Mouse (Mus musculus): ENCODE measurements around the gene Setdb2.
"Not testable (repeated sequence)": the region's sequence is repeated elsewhere in the genome, so short reads cannot be mapped to it uniquely, and the experiment has no call there.

Setdb2 gene

DNA sequence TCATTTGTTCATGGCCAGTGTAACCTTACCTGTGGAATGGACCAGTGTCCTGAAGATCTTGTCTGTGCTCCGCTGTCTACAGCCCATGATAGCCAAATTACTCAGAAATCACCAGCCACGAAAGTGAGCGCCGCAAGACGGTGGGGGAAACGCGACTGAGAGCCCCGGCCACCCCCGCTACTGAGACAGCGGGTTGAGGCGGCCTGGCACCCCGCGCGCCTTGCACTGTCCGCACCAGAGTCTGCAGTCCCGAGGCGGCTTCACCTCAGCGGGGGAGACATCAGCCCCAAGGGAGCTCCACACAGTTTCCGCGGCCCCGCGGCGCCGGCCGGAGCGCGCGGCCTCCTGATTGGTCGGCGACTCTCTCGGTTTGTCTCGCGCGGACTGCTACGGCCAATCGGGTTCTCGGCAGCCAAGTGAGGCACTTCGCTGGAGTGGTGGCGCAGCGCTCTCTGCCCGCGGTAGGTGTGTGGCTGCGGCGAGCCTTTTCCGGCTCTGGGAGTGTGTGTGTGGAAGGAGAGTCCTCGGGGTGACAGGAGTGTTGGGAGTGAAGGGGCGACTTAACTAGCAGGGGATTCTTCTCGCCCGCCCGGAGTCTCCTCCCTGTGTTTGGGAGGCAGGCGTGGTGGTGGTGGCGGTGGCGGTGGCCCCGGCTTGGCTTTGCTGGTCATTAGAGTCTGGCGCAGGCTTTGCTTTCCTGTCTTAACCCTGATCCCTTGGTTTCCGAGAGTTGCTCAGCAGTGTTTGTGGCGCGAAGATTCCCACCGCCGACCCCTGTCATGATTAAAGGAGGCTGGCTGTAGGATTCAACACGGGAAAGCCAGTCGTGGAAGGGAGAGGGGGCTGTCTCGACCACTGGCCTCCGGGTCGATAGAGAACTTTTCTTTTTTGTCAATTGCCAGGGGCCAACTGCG, at the start of gene Setdb2, which contains the start of gene Cab39l:
Gene Setdb2 (minus strand): TSS at position 327 of the 914 bp plus-strand sequence.
Gene Cab39l (plus strand): TSS at position 415 of the 914 bp plus-strand sequence.
- DNase-seq: peak; percentile 92 to 94

DNA sequence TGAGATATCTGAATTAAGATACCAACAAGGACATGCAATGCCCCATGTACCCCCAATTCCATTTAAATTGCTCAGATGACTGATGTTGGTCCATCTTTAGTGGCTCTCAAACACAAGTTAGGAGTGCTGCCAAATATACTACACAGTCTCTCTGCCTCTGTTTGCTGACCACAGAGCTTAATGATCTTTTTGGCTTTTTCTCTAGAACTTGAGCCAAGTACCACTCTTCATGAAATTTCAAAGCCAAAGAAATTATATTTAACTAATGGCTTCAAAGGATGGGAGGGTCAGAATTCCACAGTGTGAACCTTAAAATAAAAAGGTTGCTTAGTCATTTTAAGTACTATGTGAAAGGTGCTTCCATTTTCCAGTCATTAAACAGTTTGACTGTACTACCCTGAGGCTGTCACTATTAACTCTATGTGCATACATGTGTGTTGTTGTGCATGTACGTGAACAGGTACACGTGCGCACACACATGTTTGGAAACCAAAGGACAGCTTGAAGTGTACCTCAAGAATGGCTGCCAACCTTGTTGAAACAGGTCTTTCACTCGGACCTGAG, 44.6 kb upstream of the Setdb2 start:
- DNase-seq: no peak

DNA sequence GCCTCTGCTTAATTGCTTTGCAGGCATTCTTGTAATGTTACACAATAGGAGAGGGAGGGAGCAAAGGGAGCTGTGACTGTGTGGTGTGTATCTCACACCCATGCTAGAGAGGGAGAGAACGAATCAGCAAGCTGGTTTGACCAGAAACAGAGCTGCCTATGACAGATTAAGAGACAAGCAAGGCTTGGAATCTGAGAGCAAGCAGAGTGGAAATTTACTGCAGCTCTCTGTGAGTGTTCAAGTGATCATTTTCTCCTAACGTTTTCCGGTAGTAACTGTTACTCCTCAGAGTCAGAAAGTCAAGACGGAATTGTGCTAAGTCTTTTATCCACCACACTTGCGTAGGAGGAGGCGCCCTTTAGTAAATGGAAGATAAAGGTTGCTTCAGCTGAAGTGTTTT, 38.0 kb upstream of the Setdb2 start:
- no peak for DNase-seq

DNA sequence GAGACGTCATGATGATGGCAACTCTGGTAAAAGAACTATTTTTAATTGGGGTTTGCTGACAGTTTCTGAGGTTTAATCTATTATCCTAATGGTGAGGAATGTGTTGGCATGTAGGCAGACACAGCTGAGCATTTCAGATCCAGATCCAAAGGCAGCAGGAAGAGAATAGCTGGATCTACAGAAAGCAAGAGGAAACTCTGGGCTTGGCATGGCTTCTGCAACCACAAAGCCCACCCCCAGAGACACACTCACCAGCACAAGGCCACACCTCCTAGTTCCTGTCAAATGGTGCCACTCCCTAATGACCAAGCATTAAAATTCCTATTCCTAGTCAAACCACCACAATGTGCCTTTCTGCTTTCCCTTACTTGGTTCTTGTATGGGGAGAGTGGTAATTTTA, 30.1 kb upstream of the Setdb2 start:
- DNase-seq: no peak

DNA sequence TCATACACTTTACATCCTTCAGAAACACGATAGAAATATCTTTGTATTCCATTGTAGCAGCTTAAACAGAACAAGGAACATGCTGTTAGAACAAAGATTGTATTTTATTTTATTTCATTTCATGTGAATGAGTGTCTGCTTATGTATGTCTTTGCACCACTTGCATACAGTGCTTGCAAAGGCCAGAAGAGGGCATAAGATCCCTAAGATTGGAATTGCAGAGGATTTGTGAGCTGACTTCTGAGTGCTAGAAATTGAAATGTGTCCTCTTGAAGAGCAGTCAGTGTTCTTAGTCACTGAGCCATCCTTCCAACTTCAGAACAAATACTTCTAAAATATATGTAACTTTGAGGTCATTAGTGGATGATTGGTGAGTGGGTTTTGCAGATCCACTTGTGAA, 27.1 kb upstream of the Setdb2 start:
- DNase-seq: no peak

DNA sequence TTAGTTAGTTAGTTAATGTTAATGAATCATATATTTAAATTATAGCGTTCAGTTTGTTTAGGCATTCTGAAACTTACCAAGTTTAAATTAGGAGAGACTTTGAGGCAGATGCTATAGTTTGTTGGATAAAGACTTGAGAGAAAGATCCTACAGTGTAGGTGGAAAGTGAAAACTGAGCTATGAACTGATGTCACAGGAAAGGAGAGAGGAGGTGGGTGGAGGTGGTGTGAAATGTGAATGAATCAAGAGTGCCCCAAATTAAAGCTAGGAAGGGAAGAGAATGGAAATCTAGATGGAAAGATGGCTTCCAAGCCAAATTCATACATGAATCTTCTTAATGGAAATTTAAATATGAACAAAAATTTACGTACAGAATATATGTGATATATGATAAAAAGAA, 25.8 kb upstream of the Setdb2 start:
- DNase-seq: no peak

DNA sequence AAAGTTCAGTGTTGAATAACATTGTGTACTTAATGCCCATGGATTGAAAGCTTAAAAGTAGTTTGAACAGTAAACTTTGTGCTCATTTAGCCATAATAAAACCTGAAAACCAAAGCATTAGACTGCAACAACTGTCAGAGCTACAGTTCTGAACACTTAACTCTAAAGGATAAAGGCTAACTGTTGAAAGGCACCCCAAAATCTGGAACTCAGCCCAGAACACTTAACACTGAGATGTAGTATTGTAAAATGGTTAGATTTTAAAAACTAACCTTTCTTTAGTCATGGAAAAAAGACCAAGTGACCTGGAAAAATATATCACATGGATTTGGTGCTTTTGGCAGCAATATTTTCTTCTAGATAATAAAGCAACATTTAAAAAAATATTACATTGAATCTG, 7.3 kb upstream of the Setdb2 start:
- no peak for DNase-seq

DNA sequence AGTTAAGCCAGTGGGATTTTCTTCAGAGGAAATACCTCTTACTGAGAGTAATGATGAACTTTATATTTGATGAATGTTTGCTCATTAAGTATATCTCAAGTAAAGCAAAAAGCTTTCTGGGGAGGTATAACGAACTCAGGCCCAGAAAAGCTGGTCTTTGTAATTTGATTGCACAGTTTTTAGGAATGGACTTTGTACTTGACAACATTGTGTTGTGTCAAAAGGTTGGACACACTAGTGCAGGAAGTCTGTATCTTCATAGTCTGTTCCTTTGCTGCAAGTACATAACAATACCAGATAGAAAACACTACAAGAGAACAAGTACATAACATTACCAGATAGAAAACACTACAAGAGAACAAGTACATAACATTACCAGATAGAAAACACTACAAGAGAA, 4.7 kb upstream of the Setdb2 start:
- no peak for DNase-seq

DNA sequence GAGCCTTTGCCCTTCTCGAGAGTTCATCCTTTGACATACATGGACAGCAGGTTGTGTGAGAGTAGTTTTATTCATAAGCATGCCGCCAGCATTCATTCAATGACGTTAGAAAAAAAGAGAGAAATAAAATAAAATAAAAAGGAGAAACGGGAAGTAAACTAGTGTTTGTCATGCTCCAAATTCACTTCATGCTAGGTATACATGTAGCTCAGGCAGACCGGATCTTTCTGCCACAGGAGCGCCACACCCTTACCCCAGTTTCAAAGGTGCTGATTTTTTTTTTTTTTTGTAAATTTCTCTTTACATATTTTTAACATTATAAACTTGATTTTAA, 755 bp upstream of the Setdb2 start:
- DNase-seq: no peak

DNA sequence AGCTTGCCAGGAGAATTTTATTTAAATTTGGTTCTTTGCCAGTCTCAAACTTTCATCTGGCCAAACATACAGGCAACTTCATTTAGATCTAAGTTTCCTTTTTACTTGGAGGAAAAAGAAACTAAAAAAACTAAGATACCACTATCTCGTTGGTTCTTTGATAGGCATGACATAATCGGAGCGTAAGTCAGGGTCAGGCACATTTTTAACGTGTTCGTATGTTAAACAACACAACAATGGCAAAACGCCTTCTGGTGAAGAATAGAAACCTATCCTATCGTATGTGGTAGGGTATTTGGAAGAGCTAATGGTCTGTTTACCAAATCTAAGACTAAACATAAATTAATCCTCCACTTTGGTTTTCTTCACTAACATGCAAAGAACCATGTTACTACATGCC, 645 bp downstream of the Setdb2 start:
- no peak for DNase-seq

DNA sequence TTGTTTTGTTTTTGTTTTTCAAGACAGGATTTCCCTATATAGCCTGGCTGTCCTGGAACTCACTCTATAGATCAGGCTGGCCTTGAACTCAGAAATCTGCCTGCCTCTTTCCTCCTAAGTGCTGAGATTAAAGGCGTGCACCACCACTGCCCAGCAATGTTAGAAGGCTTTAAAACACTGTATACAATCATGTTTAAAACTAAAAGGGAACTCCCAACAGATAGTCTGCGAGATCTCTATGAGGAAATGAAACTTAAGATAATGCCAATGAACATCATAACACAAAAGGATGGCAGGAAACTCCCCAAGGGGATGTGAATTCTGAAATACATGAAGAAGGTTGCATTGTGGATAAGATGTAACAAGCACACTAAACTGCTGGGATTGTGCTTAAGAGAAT, 2.2 kb downstream of the Setdb2 start:
- no peak for DNase-seq

DNA sequence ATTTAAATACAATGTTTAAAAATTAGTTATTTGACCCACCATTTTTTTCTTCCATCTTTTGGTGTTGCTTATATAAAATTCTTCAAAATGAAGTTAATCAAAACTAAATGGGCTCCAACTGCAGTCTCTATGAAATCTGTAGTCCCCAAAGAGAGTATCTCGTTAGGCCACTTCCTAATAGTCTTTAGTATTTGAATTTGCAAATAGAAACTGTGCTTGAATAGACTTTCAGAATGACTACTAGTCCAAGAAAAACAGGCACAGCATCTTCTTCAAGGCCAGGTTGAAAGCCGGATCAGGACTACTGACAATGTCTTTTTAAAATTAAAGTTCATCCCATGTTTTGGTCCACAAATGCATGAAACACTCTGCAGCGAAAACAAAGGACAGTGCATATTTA, 3.3 kb downstream of the Setdb2 start:
- DNase-seq: no peak

DNA sequence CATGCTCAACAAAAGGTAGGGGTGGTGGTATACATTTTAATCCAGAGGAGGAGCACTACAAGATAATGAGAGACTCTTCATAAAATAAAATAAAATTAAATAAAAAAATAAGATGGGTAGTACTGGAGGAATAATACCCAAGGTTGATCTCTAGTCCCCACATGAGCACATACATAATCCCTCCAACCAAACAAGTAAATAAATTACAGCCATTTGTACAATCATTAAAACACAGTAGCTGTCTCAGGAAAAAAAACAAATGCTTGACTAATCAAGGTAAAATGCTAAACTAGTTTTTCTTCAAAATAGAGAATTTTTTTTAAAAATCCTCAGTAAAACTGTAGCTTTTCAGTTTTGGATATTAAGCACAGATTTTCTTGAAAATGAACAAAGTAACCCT, 5.5 kb downstream of the Setdb2 start:
- DNase-seq: no peak

DNA sequence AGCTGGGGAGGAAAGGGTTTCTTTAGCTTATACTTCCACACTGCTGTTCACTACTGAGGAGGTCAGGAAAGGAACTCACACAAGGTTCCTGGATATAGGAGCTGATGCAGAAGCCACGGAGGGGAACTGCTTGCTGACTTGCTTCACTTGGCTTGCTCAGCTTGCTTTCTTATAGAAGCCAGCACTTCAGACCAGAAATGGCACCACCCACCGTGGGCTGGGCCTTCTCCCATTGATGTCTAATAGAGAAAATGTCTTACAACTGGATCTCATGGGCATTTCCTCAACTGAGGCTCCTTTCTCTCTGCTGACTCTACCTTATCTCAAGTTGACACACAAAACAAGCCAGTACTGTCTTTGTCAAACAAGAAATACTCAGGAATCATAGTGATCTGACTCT, 6.8 kb downstream of the Setdb2 start:
- DNase-seq: no peak

DNA sequence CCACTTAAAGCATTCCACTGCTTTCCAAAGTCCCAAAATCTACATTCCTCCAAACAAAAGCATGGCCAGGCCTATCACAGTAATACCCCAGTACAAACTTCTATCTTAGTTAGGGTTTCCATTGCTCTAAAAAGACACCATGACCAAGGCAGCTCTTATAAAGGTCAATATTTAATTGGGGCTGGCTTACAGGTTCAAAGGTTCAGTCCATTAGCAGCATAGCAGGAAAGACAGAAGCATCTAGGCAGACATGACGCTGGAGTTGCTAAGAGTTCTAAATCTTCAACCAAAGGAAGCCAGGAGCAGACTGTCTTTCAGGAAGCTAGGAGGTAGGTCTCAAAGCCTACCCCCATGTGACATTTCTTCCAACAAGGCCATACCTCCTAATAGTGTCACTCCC, 10.1 kb downstream of the Setdb2 start:
- DNase-seq: no peak

DNA sequence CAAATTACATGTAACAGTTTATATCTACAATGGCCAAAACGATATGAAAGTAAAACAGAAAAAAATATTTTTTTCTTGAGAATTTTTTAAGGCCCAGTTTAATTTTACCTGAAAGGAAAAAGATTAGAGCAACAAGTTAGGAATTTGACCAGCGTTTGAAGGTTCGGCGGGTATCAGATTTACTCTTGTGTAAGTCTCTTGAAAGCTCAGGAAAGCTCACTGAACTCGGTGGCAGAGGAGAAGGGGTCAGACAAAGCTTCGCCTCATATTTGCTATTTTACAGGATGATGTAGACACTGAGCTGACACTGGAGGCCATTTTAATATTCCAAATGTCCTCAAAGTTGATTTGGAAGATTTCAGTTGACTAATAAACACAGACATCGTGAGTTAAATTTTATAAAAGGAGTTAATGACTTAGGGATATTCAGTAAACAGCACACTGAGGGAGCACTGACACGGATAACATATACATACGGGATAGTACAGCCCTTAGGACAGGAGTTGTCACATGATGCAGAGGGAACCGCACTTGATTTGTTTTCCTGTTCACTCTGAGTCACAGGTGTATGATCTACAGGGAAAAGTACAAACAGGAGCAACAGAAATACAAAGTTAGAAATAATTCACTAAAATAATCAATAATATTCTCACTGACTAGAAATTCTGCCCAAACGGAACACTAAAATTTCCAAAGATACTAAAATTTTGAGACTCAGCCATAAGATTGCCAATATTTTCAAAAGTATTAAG, 17.6 kb downstream of the Setdb2 start:
- no peak for DNase-seq

DNA sequence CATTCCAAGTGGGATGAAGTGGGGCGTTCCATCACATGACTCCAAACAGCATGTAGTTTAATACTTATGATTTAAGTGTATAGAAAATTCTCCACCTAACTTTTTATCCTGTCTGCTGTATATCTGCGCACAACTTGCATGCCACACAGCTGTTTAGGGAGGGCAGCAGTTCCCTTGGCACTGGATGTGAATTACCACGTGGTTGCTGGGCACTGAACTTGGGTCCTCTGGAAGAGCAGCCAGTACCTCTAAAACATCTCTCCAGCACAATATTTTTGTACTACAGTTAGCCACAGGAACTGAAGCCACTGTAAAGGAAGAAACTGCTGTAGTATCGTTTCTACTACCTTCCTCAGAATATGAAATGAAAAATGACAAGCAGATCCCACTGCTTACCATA, 22.5 kb downstream of the Setdb2 start:
- no peak for DNase-seq

DNA sequence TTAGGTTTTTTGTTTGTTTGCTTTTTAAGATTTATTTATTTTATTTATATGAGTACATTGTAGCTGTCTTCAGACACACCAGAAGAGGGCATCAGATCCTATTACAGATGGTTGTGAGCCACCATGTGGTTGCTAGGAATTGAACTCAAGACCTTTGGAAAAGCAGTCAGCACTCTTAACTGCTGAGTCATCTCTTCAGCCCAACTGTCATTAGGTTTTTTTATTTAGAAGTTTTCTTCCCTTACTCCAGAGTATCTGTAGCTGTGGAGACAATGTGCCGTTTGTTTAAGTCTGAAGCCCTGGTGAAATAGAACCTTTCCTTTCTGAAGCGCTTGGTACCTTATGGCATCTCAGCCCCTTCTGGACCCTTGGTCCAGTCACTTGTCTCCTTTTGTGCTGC, 25.7 kb downstream of the Setdb2 start:
- not testable (repeated sequence) for DNase-seq

DNA sequence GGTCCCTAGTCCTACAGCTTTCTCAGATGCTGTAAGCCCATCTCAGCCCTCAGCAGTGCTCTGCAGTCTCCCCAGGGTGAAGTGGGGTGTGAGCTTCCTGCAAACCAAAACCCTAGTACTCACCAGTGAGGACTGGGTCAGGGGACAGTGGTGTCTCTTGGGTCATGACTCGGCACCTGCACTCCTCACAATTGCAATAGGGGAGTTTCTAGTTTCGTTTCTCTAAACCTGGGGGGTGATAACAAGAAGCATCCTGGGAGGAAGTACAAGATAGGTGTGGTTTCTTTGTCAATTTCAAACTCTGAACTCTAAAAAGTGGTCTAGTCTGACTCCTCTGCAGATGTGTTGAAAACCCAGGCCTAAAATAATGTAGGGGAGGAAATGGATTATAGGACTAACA, 43.7 kb downstream of the Setdb2 start:
- peak; percentile 39 to 60 for DNase-seq

DNA sequence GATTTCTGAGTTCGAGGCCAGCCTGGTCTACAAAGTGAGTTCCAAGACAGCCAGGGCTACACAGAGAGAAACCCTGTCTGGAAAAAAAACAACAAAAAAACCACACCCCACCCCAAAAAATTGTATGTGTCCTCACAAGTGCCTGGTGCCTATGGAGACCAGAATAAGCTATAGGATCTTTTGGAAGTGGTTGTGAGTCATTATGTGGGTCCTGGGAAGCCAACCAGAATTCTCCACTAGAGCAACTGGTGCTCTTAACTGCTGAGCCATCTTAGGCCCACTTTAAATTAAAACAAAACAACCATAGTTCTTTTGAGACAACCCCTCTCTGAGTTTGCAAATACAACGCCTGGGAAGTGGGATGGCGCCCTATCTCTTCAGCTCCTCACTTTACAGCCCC, 45.4 kb downstream of the Setdb2 start, which contains the start of gene Phf11c:
Gene Phf11c (minus strand): TSS at position 101 of the 400 bp plus-strand sequence.
- DNase-seq: no peak

DNA sequence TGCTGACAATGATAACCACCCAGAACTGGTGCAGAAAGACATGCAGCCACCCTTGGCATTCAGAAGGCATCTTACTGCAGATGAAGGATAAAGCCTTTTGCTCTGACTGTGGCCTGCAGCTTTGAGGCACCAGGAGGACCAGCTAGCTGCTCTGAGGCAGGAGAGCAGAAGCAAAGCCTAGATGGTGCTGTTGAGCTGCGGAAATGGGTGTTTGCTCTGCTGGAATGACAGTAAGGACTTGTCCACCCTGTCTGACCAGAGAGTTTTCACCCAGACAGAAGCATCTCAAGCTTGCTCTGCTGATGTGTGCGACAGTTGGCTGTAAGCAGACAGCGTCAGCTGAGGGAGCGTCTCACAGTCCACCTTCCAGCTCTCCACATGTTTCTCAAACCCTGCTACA, 50.5 kb downstream of the Setdb2 start:
- DNase-seq: peak in 1 of 2 experiments; percentile 17

DNA sequence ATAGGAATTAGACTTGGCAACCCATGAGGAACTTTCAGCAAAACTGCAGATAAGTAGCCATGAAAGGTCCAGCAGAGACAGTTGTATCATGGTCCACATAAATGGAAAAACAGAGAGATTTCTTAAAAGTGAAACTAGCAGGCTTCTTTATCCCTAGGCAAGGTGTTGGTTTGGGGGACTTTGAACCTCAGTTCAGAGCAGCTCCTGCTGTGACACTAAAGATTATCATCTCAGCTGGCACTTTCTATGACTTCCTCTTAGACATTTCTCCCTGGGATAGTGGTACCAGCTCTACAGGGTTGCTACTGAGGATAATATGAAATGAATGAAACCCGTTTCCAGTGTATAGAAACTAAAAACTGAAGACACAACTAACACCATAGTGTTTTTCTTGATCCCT, 51.2 kb downstream of the Setdb2 start:
- no peak for DNase-seq

DNA sequence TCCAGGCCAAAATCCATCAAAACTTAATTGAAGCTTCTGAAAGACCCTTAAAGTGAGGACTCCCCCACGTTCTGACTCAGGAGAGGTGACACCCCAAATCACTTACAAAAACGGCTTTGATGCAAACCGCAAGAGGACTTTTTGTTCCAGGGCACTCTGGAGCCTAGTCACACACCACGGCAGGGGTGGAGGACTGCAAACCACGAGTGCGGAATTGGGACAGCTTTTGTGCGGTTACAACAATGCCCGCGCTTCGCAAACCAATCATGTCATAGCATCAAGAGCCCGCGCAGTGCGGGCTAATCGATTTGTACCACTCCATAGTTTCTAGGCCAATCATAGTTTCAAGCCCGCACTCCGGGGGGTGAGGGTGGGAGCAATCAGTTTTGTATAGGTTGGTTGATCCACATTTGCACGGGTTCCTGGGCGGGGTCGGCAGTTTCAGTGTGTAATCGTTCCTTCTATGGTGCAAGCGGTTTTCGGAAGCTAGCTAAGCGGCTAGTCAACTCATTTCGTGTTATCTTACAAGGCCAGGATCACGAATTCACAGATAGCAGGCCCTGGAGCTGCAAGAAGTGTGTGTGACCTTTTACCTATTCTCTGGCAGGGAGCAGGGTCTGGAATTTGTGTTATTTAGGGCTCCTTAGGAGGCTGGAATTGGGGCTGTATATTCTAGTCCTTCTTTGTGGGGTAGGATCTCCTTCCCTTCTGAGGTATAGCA, 70.2 kb downstream of the Setdb2 start:
- DNase-seq: no peak

Data from spleen, adult 18-20 months (tissue).